Mouse (Mus musculus) limb, embryonic 13.5 days (tissue): ENCODE data around the gene C1galt1c1. TPM values are rescaled to one million over a fixed set of nuclear protein-coding genes. Genes with fewer than 3 reads are reported as not detected.

Experiments used
- ATAC-seq: fragments of 200-750 bp; cut with Nextera tagmentation; 2 replicates; pipeline ENCODE4 v1.8.0; 2017; ENCODE audit warnings: low read depth, moderate number of reproducible peaks, moderate TSS enrichment; ENCODE audit not compliant: low FRiP score
- H3K27ac ChIP-seq: fragments of 300-500 bp; sonication (generic); 2 replicates; pipeline ENCODE4 v1.5.1; 2015; ENCODE audit warnings: inconsistent platforms, mild to moderate bottlenecking, moderate library complexity
- H3K27me3 ChIP-seq: fragments of 300-500 bp; sonication (generic); 2 replicates; pipeline ENCODE4 v1.6.1; 2015; ENCODE audit warnings: mild to moderate bottlenecking, inconsistent platforms
- H3K36me3 ChIP-seq: fragments of 300-500 bp; sonication (generic); 2 replicates; pipeline ENCODE4 v1.6.1; 2015; ENCODE audit warnings: inconsistent platforms, mild to moderate bottlenecking, moderate library complexity
- H3K4me1 ChIP-seq: fragments of 300-500 bp; sonication (generic); 2 replicates; pipeline ENCODE4 v1.6.1; 2015; ENCODE audit warnings: inconsistent platforms
- H3K4me2 ChIP-seq: fragments of 300-500 bp; sonication (generic); replicated peaks from 2 replicates; pipeline ENCODE4 v1.6.1; 2015; ENCODE audit warnings: inconsistent platforms, mild to moderate bottlenecking, moderate library complexity
- H3K4me3 ChIP-seq: fragments of 300-500 bp; sonication (generic); 2 replicates; pipeline ENCODE4 v1.5.1; 2015; ENCODE audit warnings: moderate library complexity, mild to moderate bottlenecking, inconsistent platforms
- H3K9ac ChIP-seq: fragments of 300-500 bp; sonication (generic); 2 replicates; pipeline ENCODE4 v1.6.1; 2015; ENCODE audit warnings: mild to moderate bottlenecking, inconsistent platforms
- H3K9me3 ChIP-seq: fragments of 300-500 bp; sonication (generic); 2 replicates; pipeline ENCODE4 v1.6.1; 2016; ENCODE audit warnings: inconsistent platforms
- WGBS: fragments of 180-500 bp; shearing (Covaris S2); methylation state at CpG from one replicate; pipeline ENCODE4 v1.1.7; 2015; 5-methylcytosine and 5-hydroxymethylcytosine counted together
- polyA plus RNA-seq: library from polyadenylated mRNA; unstranded; fragments of >200 nt; fragmentation: Nextera tagmentation; extraction: Ambion mirVana; gene quantifications from 2 replicates; pipeline ENCODE4 v1.2.1, GENCODE M21; 2015

The C1galt1c1 gene
- polyA plus RNA-seq: 26.8 and 27.3 TPM in 2 replicates

DNA sequence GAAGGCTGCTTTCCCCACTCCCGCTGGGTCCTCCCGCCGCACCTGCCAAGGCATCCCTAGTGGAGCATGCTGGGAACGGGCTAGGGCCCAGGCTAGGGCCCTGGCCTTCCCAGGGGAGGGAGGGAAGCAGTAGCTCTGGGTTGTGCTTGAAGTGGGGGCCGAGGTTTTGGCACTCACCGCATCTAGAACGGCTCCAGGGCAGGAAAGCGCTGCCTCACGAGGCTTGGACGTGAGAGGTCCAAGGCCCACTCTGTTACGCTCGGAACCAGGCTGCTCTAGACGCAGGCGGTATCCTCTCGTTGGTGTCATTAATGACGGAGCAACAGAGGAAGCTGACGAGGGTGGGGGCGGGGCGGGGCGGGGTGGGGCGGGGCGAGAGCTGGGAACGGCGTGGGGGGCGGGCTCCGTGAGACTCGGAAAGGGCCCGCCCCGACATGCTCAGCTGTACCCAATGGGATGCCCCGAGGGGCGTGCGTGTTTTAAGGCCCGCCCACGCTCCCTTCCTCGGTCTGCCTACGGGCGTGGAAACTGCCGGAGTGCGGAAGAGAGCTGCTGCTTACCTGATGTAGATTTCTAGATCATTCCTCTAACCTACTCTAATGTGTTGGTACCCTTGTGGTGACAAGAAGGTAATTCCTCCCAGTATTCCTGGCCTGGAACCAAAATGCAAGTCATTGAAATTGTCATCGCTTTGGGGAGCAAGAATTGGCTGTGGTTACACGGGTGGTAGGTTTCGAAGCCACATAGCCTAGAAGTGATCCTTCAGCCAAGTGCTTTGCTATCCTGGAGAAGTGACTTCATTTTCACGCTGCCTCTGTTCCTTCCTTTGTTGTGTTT, at the start of gene C1galt1c1:
Gene C1galt1c1, minus strand, starts transcription at position 287 of the 837 bp plus-strand sequence.
- peak within 1 kb of the TSS; percentile 68 for H3K9ac ChIP-seq
- ATAC-seq: peak; percentile 99
- H3K4me3 ChIP-seq: peak within 1 kb of the TSS; percentile 54
- H3K36me3 ChIP-seq: peaks cover 3% of the 10 kb centered on the region; the same call in 1 of the 2 replicates
- peak within 1 kb of the TSS; percentile 73 for H3K27ac ChIP-seq
- 23% methylated on average over 30 of the region's 43 CpGs for WGBS
- no peaks in the 10 kb centered on the region for H3K27me3 ChIP-seq
- H3K9me3 ChIP-seq: no peaks in the 10 kb centered on the region
- no peaks in the 10 kb centered on the region for H3K4me1 ChIP-seq
- H3K4me2 ChIP-seq: peak within 1 kb of the TSS; percentile 55

DNA sequence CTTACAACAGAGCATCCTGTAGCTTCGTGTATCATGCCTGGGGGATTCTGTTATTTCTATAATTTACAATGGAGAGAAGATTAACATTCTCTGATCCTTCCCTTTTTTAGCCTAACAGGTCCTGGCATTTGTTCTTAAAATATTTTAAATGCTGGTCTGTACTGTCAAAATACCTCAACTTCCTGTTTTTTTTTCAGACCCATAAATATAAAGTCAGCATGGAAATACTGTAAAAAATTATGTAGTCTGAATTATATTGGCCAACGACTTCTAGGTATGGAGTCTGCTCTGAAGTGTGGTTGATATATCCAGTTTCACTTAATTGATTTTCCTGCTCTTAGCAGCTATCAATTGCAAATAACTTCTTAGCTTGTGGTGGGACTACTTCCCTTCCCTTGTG, 47.1 kb upstream of the C1galt1c1 start:
- no peaks in the 10 kb centered on the region for H3K36me3 ChIP-seq
- H3K9me3 ChIP-seq: no peaks in the 10 kb centered on the region
- H3K4me2 ChIP-seq: no peak overlapping the region
- H3K4me3 ChIP-seq: no peak overlapping the region
- no peak for ATAC-seq
- H3K27ac ChIP-seq: no peak overlapping the region
- no peaks in the 10 kb centered on the region for H3K27me3 ChIP-seq
- no peak overlapping the region for H3K9ac ChIP-seq
- H3K4me1 ChIP-seq: no peaks in the 10 kb centered on the region
- 28% methylated on average over 2 of the region's 2 CpGs for WGBS

DNA sequence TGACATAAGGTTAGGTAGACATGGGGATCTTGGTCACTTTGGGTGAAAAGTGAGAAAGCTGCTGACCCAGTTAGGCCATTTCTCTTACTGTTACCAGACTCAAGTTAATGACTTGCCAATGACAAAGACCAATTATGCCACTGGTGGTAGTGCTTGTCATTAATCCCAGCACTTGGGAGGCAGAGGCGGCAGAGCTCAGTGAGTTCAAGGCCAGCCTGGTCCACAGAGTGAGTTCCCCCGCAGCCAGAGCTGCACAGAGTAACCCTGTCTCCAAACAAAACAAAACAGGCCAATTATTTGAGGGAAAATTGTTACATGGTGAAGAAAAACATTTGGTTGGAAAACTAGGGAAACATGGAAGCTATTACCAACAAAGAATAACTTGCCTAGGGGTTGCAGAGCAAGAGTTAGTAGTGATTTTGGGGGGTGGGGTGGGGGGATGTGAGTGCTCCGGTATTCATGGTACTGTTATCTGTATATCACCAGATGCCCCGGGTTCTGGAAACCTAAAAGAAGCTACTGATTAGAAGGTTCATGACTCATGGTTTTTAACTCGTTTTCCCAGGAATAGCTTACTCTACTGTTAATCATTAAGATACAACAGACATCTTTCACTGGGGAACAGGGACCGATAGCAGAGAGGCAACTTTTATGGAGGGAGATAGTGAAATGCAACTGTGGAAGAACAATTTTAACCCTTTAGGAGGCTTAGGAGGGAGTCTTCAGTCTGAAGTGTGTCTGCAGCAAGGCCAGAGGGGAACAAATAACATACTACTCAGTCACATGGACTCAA, 34.4 kb upstream of the C1galt1c1 start:
- Histone ChIP-seq H3K4me3 (no peak overlapping the region), H3K4me2 (no peak overlapping the region), H3K9ac (no peak overlapping the region), H3K4me1 (no peaks in the 10 kb centered on the region), H3K27ac (no peak overlapping the region), H3K9me3 (no peaks in the 10 kb centered on the region), H3K27me3 (no peaks in the 10 kb centered on the region), H3K36me3 (no peaks in the 10 kb centered on the region)
- 66% methylated on average over 6 of the region's 6 CpGs for WGBS
- ATAC-seq: no peak

DNA sequence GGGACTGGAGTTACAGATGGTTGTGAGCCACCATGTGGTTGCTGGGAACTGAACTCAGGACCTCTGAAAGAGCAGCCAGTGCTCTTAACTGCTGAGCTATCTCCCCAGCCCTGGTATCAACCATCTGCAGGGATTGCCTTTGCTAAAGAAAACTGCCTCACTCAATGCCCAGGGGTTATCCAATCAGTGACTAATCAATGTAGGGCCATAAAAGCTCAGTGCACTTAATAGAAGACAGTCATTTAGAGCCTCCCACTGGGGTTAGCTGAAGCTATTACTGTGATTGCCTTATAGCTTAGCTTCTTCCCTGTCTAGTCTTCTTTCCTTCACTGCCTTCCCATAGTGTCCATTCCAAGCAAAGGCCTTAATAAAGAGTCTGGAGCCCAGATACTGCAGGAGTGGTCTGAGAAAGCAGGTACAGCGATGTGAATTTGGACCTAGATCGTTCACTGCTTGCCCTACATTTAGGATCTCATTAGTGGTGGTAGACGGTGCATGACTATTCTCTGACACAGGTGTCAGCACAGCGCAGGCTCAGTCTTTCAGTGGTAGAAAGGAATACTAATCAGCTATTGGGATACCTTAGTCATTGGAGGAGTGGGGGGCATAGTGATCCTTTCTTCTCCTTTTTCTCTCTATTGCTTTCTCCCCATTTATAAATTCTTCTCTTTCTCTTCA, 21.5 kb upstream of the C1galt1c1 start:
- no peak overlapping the region for H3K27ac ChIP-seq
- ATAC-seq: no peak
- H3K4me3 ChIP-seq: no peak overlapping the region
- no peaks in the 10 kb centered on the region for H3K27me3 ChIP-seq
- no peaks in the 10 kb centered on the region for H3K9me3 ChIP-seq
- H3K4me2 ChIP-seq: no peak overlapping the region
- 62% methylated on average over 4 of the region's 4 CpGs for WGBS
- no peak overlapping the region for H3K9ac ChIP-seq
- H3K36me3 ChIP-seq: no peaks in the 10 kb centered on the region
- H3K4me1 ChIP-seq: no peaks in the 10 kb centered on the region

DNA sequence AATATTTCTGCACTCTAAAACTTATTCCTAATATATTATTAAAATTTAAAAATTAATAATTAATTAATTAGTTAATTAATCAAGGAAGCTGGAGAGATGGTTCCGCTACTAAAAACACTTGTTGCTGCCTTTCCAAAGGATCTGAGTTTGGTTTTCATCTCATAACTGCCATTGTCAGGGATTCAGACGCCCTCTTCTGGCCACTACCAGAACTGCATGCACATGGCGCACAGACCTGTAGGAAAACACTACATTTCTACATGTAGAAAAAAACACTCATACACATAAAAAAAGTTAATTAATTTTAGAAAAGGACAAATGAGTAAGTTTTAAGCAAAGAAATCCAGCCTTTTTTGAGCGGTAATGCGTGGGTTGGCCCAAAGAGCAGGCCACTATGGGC, 19.8 kb upstream of the C1galt1c1 start:
- Histone ChIP-seq H3K4me1 (no peaks in the 10 kb centered on the region), H3K36me3 (no peaks in the 10 kb centered on the region), H3K9me3 (no peaks in the 10 kb centered on the region), H3K27me3 (no peaks in the 10 kb centered on the region), H3K27ac (no peak overlapping the region), H3K9ac (no peak overlapping the region), H3K4me2 (no peak overlapping the region), H3K4me3 (no peak overlapping the region)
- ATAC-seq: no peak
- 83% methylated on average over 5 of the region's 5 CpGs for WGBS

DNA sequence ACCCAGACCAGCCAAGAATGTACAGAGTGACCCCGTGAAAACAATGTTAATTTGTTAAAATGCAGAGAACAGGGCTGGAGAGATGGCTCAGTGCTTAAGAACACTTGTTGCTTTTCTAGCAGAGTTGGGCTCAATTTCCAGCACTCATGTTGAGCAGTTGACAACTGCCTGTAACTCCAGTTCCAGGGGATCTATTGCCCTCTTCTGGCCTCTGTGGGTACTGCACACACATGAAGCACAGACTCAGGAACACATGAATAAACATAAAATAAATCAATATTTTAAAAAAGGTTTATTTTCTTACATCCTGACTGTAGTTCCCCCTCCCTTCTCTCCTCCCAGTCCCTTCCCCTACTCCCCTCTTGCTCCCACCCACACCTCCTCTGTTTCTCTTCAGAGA, 18.3 kb upstream of the C1galt1c1 start:
- H3K4me2 ChIP-seq: no peak overlapping the region
- H3K4me1 ChIP-seq: no peaks in the 10 kb centered on the region
- no peaks in the 10 kb centered on the region for H3K27me3 ChIP-seq
- no peak overlapping the region for H3K4me3 ChIP-seq
- no peaks in the 10 kb centered on the region for H3K36me3 ChIP-seq
- no peaks in the 10 kb centered on the region for H3K9me3 ChIP-seq
- H3K27ac ChIP-seq: no peak overlapping the region
- H3K9ac ChIP-seq: no peak overlapping the region
- 81% methylated on average over 1 of the region's 1 CpGs for WGBS
- no peak for ATAC-seq

DNA sequence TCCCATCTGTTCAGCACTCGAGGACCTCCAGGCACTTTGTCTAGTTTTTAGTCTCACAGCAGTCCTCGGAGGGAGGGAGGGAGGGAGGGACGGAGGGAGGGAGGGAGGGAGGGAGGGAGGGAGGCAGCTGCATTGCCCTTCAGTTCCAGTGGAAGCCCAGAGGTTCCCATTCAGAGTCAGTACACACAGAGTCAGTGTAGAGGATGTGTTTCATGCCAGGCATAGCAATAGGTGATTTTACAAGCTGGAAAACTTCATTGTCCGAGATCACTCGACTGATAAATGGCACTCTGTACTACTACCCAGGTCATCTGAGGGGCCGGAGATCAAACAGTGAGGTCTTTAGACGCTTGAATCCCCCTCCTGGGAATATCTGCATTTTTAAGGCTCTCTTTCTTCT, 16.3 kb upstream of the C1galt1c1 start:
- no peak overlapping the region for H3K27ac ChIP-seq
- no peaks in the 10 kb centered on the region for H3K27me3 ChIP-seq
- no peak overlapping the region for H3K4me3 ChIP-seq
- H3K36me3 ChIP-seq: no peaks in the 10 kb centered on the region
- ATAC-seq: peak; percentile 48
- no peaks in the 10 kb centered on the region for H3K4me1 ChIP-seq
- 30% methylated on average over 5 of the region's 7 CpGs for WGBS
- no peak overlapping the region for H3K9ac ChIP-seq
- no peak overlapping the region for H3K4me2 ChIP-seq
- no peaks in the 10 kb centered on the region for H3K9me3 ChIP-seq

DNA sequence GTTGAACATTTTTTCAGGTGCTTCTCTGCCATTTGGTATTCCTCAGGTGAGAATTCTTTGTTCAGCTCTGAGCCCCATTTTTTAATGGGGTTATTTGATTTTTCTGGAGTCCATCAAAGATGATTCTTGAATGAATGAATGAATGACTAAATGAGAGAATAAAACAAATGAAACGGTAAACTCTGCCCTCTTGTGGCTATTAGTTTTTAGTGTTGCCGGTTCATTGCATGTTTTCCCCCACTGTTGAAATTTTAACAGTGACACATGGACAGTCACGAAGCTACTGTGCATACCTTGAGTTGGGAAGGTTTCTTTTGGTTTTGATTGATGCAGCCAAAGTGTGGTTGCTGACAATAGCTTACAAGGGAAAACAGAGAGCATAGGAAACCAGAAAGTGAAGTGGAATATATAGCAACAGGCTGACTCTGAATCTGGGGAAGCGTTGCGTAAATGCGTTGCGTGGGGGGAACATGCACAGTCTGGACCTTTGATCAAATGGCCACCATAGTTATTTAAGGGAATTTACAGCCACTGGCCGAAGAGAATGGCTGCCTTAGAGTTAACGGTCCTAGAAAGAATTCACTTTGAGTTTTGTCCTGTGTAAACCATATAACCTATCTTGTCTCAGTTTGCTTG, 15.6 kb upstream of the C1galt1c1 start:
- Histone ChIP-seq H3K9ac (no peak overlapping the region), H3K4me1 (no peaks in the 10 kb centered on the region), H3K27me3 (no peaks in the 10 kb centered on the region), H3K36me3 (no peaks in the 10 kb centered on the region), H3K9me3 (no peaks in the 10 kb centered on the region), H3K4me2 (peak overlapping the region; percentile 32), H3K4me3 (no peak overlapping the region), H3K27ac (no peak overlapping the region)
- WGBS: 44% methylated on average over 9 of the region's 9 CpGs
- ATAC-seq: no peak

DNA sequence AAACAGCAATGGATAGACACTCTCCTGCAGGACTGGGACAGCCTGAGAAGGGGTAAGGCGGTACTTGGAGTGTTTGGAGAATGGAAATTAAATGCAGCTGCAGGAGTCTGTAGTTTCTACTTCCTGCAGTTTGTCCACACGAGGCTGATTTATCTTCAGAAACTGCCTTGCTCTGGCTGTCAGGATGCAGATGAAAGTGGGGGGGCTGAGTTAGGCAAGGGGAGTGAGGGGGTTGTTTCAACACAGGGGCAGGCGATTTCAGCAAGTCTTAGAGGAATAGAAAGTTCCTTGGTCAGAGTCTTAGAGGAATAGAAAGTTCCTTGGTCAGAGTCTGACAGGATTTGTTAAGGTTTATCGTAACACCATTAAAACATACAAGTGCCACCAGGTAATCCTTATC, 7.3 kb upstream of the C1galt1c1 start:
- ATAC-seq: no peak
- Histone ChIP-seq H3K36me3 (no peaks in the 10 kb centered on the region), H3K9ac (no peak overlapping the region), H3K27ac (peak overlapping the region; percentile 15; the same call in 1 of the 2 replicates), H3K27me3 (no peaks in the 10 kb centered on the region), H3K9me3 (no peaks in the 10 kb centered on the region), H3K4me2 (no peak overlapping the region), H3K4me3 (no peak overlapping the region), H3K4me1 (no peaks in the 10 kb centered on the region)
- WGBS: 43% methylated on average over 4 of the region's 4 CpGs

DNA sequence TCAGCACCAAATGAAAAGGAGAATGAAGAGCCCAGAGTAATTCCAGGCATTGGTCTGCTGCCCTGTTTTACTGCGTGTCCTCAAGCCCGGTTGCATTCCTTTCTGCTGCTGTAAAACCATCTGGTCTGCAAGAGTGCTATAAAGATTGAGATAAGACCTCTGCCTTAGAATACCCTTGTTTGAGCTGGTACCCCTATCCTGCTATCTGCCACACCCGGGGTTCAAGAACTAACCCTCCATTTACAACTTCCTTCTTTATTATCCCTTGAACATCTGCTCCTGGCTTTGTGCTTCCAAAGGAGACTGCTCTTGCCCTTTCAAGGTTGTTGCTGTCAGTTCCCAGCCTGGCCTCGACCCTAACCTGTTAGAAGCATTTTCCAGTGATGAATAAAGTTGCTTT, 6.5 kb upstream of the C1galt1c1 start:
- Histone ChIP-seq H3K27ac (peak overlapping the region; percentile 15; the same call in 1 of the 2 replicates), H3K36me3 (no peaks in the 10 kb centered on the region), H3K9ac (no peak overlapping the region), H3K9me3 (no peaks in the 10 kb centered on the region), H3K4me3 (no peak overlapping the region), H3K4me1 (no peaks in the 10 kb centered on the region), H3K4me2 (no peak overlapping the region), H3K27me3 (no peaks in the 10 kb centered on the region)
- no peak for ATAC-seq
- 23% methylated on average over 4 of the region's 4 CpGs for WGBS

DNA sequence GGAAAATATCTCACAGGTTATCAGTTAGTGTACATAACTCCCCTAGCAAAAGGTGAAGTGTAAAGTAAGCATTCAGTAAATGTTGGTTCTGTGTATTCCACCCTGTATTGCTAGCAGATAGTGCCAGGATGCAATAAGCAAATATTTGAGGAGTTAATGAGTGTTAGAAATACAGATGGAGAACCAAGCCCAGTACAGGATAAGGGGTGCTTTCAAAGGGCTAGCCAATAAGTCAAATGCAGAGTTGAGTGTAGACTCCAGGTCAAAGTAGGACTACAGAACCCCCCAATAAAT, 698 bp upstream of the C1galt1c1 start:
- no peak for ATAC-seq
- Histone ChIP-seq H3K9ac (no peak overlapping the region), H3K4me1 (no peaks in the 10 kb centered on the region), H3K27ac (no peak overlapping the region), H3K27me3 (no peaks in the 10 kb centered on the region), H3K4me2 (peak overlapping the region; percentile 55), H3K9me3 (no peaks in the 10 kb centered on the region), H3K36me3 (peaks cover 3% of the 10 kb centered on the region; the same call in 1 of the 2 replicates), H3K4me3 (peak overlapping the region; percentile 36)

DNA sequence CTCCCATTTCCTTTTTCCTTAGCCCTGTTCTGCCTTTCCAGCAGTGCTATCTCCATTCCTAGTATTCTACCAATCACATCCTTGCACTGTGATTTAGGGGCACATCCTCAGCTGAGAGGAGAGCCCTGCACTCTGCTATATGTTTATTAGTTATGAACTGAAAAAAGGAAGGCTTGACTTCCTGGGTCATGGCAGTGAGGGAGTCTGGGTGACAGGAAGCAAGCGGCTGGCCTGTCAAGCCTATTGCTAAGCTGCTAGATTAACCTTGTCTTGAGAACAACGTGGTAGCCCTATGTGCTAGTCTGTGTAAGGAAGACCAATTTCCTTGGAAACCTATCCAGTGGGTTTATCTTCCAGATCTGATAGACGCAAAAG, 33.9 kb downstream of the C1galt1c1 start:
- H3K27ac ChIP-seq: peak overlapping the region; percentile 65; the same call in 1 of the 2 replicates
- H3K36me3 ChIP-seq: no peaks in the 10 kb centered on the region
- H3K27me3 ChIP-seq: no peaks in the 10 kb centered on the region
- H3K9ac ChIP-seq: peak overlapping the region; percentile 64
- H3K4me1 ChIP-seq: no peaks in the 10 kb centered on the region
- peak overlapping the region; percentile 66 for H3K4me2 ChIP-seq
- 11% methylated on average over 3 of the region's 3 CpGs for WGBS
- peak overlapping the region; percentile 53 for H3K4me3 ChIP-seq
- no peaks in the 10 kb centered on the region for H3K9me3 ChIP-seq
- ATAC-seq: peak; percentile 36
